Mouse (Mus musculus): ENCODE measurements at regions not wholly inside any gene's neighbourhood (a gene's known extent, or its start where the extent isn't known, plus 50 kb on each side); places are given as distances from the start of the nearest gene placed in this dataset.

DNA sequence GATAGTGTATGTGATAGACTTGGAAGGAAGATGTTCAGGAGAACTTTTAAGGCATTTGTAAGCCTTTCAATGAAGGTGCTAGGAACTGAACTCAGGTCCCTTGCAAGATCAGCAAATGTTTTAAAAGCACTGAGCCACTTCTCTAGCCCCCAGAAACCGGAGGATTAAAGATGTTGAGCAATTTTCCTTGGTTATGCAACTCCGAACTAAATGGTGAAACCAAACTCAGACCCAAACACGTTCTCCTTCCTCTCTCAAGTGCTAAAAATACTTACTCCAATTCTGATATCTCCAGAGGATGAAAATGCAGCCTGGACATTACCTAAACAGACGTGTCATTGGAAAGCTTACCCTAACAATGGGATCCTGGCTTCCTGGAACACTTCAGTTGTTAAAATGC lies 378.8 kb downstream of the Kcnj2 start:
- Histone ChIP-seq H3K9ac (ENCODE audit: control insufficient read depth, low read depth, low read length, poor library complexity, severe bottlenecking) (no peak overlapping the region), H3K4me1 (ENCODE audit: control insufficient read depth in 1 of 2, insufficient read depth in 2 of 2, low read length in 2 of 2) (no peaks in the 10 kb centered on the region), H3K4me3 (ENCODE audit: control insufficient read depth in 1 of 2, insufficient read depth in 1 of 2, low read depth in 2 of 2, low read length in 2 of 2) (no peak overlapping the region), H3K36me3 (ENCODE audit: control insufficient read depth in 1 of 2, insufficient read depth in 2 of 2, low read length in 2 of 2) (no peaks in the 10 kb centered on the region), H3K9me3 (replicated peaks; ENCODE audit: insufficient read depth, low read length) (no peaks in the 10 kb centered on the region), H3K27ac (ENCODE audit: control insufficient read depth, low read depth, low read length) (no peak overlapping the region), H3K79me2 (ENCODE audit: control insufficient read depth, insufficient read depth, low read length, poor library complexity) (no peaks in the 10 kb centered on the region), H3K27me3 (ENCODE audit: control insufficient read depth in 1 of 2, insufficient read depth in 2 of 2, low read length in 2 of 2) (no peaks in the 10 kb centered on the region; a peak in 1 of 4 replicates)
- no peak for DNase-seq (ENCODE audit: low read depth, low spot score)
- no peak for TF ChIP-seq GATA1 (IDR thresholded peaks at IDR 0.05; ENCODE audit: low read depth, low read length)

DNA sequence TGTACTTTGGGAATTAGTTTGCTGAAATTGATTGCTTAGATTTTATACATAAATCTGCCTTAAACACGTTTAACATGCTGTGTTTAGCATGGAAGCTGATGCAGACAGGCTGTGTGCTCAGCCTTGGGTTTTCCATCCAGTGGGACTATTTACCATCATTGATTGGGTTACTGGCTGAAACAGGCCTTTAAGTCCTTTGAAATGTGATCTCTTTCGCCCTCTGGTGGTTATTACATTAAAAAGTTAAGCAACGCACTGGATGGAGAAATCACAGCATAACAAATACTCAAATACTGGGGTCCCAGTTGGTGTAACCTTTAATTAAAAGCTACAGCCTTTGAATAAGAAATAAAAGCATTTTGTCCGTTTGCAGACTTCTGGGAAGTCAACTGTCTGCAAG lies 379.8 kb downstream of the Kcnj2 start:
- no peak overlapping the region for H3K4me3 ChIP-seq (ENCODE audit: control insufficient read depth in 1 of 2, insufficient read depth in 1 of 2, low read depth in 2 of 2, low read length in 2 of 2)
- H3K79me2 ChIP-seq (ENCODE audit: control insufficient read depth, insufficient read depth, low read length, poor library complexity) = no peaks in the 10 kb centered on the region
- H3K9me3 ChIP-seq (replicated peaks; ENCODE audit: insufficient read depth, low read length) = no peaks in the 10 kb centered on the region
- H3K4me1 ChIP-seq (ENCODE audit: control insufficient read depth in 1 of 2, insufficient read depth in 2 of 2, low read length in 2 of 2) = no peaks in the 10 kb centered on the region
- H3K27ac ChIP-seq (ENCODE audit: control insufficient read depth, low read depth, low read length) = no peak overlapping the region
- TF ChIP-seq ZC3H11A (IDR thresholded peaks at IDR 0.05; ENCODE audit: low read depth, low read length) = peak; percentile 60
- peak; percentile 68 for TF ChIP-seq RAD21 (IDR thresholded peaks at IDR 0.05; ENCODE audit: low read depth, low read length)
- TF ChIP-seq SMC3 (IDR thresholded peaks at IDR 0.05; ENCODE audit: low read depth, low read length) = peak; percentile 76
- TF ChIP-seq CTCF (IDR thresholded peaks at IDR 0.05 in 2 of 3, conservative IDR thresholded peaks at IDR 0.05 in 1 of 3; ENCODE audit: control insufficient read depth in 1 of 3, insufficient read depth in 1 of 3, low read depth in 2 of 3, low read length in 3 of 3, poor library complexity in 1 of 3, severe bottlenecking in 1 of 3) = peak; percentile 14 to 65 (median 17); a peak in 4 of 6 replicates
- TF ChIP-seq MAX (IDR thresholded peaks at IDR 0.05; ENCODE audit: low read length) = no peak
- H3K9ac ChIP-seq (ENCODE audit: control insufficient read depth, low read depth, low read length, poor library complexity, severe bottlenecking) = no peak overlapping the region
- DNase-seq (ENCODE audit: low read depth, low spot score) = peak; percentile 52
- no peaks in the 10 kb centered on the region; a peak in 1 of 4 replicates for H3K27me3 ChIP-seq (ENCODE audit: control insufficient read depth in 1 of 2, insufficient read depth in 2 of 2, low read length in 2 of 2)
- H3K36me3 ChIP-seq (ENCODE audit: control insufficient read depth in 1 of 2, insufficient read depth in 2 of 2, low read length in 2 of 2) = no peaks in the 10 kb centered on the region

DNA sequence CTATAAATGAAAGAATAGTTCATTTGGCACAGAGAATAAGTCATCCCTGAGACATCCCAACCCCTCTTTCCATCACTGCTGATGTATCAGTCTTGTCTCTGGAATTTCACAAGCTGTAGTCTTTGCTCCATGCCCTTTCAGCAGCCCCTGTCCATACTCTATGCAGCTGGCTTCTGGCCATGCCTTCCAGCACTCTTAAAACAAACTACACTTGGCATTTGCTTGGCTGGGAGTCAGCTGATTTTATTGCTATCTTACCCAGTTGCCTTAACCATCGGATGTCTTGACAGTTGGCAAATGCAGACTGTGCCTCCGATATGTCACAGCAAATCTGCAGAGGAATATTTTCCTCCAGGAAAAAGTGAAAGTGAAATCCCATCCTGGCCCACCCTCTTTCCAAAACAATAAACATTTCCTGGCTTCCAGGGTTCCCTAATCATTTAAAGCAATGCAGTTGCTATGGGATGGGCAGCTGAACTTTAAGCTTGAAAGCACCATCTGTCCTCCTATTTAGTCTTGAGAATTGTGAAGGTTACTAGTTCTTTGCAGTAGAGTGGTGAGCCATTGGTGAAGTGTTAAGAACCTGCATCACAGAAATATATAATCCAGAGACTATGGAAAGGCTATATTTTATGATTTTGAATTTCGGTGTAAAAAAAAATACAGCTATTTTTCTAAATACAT lies 385.0 kb downstream of the Kcnj2 start:
- DNase-seq (ENCODE audit: low read depth, low spot score) = no peak
- Histone ChIP-seq H3K9ac (ENCODE audit: control insufficient read depth, low read depth, low read length, poor library complexity, severe bottlenecking) (no peak overlapping the region), H3K27me3 (ENCODE audit: control insufficient read depth in 1 of 2, insufficient read depth in 2 of 2, low read length in 2 of 2) (no peaks in the 10 kb centered on the region; a peak in 1 of 4 replicates), H3K4me1 (ENCODE audit: control insufficient read depth in 1 of 2, insufficient read depth in 2 of 2, low read length in 2 of 2) (no peaks in the 10 kb centered on the region), H3K79me2 (ENCODE audit: control insufficient read depth, insufficient read depth, low read length, poor library complexity) (no peaks in the 10 kb centered on the region), H3K4me3 (ENCODE audit: control insufficient read depth in 1 of 2, insufficient read depth in 1 of 2, low read depth in 2 of 2, low read length in 2 of 2) (no peak overlapping the region), H3K27ac (ENCODE audit: control insufficient read depth, low read depth, low read length) (no peak overlapping the region), H3K36me3 (ENCODE audit: control insufficient read depth in 1 of 2, insufficient read depth in 2 of 2, low read length in 2 of 2) (no peaks in the 10 kb centered on the region), H3K9me3 (replicated peaks; ENCODE audit: insufficient read depth, low read length) (no peaks in the 10 kb centered on the region)
- TF ChIP-seq MYC (IDR thresholded peaks at IDR 0.05; ENCODE audit: low read depth, low read length) (no peak), MAFK (IDR thresholded peaks at IDR 0.05; ENCODE audit: borderline replicate concordance, low read depth, low read length) (no peak), GATA1 (IDR thresholded peaks at IDR 0.05; ENCODE audit: low read depth, low read length) (no peak), MXI1 (IDR thresholded peaks at IDR 0.05; ENCODE audit: low read depth, low read length) (no peak), KAT2A (conservative IDR thresholded peaks at IDR 0.05; ENCODE audit: low read depth, low read length) (no peak), TBP (IDR thresholded peaks at IDR 0.05; ENCODE audit: low read depth, low read length) (no peak), CHD2 (IDR thresholded peaks at IDR 0.05; ENCODE audit: low read length) (no peak), E2F4 (IDR thresholded peaks at IDR 0.05; ENCODE audit: borderline replicate concordance, low read depth, low read length) (no peak), ZMIZ1 (IDR thresholded peaks at IDR 0.05; ENCODE audit: low read depth, low read length) (no peak), MEF2A (IDR thresholded peaks at IDR 0.05; ENCODE audit: extremely low read depth, insufficient replicate concordance, low read depth, low read length, poor library complexity, severe bottlenecking) (no peak), RCOR1 (IDR thresholded peaks at IDR 0.05; ENCODE audit: low read depth, low read length) (no peak), UBTF (IDR thresholded peaks at IDR 0.05; ENCODE audit: borderline replicate concordance, insufficient read depth, low read depth, low read length) (no peak), MAZ (IDR thresholded peaks at IDR 0.05; ENCODE audit: low read depth, low read length) (no peak), RAD21 (IDR thresholded peaks at IDR 0.05; ENCODE audit: low read depth, low read length) (no peak), EP300 (IDR thresholded peaks at IDR 0.05; ENCODE audit: low read depth in 1 of 2, low read length in 2 of 2) (no peak), NRF1 (IDR thresholded peaks at IDR 0.05; ENCODE audit: insufficient read depth, low read depth, low read length, poor library complexity, severe bottlenecking) (no peak), BHLHE40 (IDR thresholded peaks at IDR 0.05; ENCODE audit: borderline replicate concordance, low read depth, low read length) (no peak), TCF12 (IDR thresholded peaks at IDR 0.05; ENCODE audit: low read depth, low read length) (no peak)
